Mouse (Mus musculus) heart, postnatal 4 days (tissue): ENCODE measurements around the gene Chd6. TPM values are rescaled to one million over a fixed set of nuclear protein-coding genes. Genes with fewer than 3 reads are reported as not detected.
"Not testable (repeated sequence)": the region's sequence is repeated elsewhere in the genome, so short reads cannot be mapped to it uniquely, and the experiment has no call there.

Experiments
- DNase-seq: peaks from one replicate; pipeline ENCODE4 v3.0.0; 2021
- total RNA-seq, 2 experiments: library from RNA; stranded (reverse); gene quantifications; 2 replicates each; pipeline ENCODE4 v1.2.3; 2021

The Chd6 gene
- total RNA-seq, 2 experiments from 2014 or later, result 58.2 to 59.6 TPM

- no peak for DNase-seq
Observed at GRCm38 (mm10) chr2:160982636-160983035, 126.2 kb downstream of the Chd6 start.

- DNase-seq, result no peak
Observed at GRCm38 (mm10) chr2:160981791-160982190, 127.1 kb downstream of the Chd6 start.

GRCm38 (mm10) chr2:160978651-160979050 is 130.2 kb downstream of the Chd6 start:
- no peak for DNase-seq

GRCm38 (mm10) chr2:160977248-160977647 is 131.6 kb downstream of the Chd6 start:
- DNase-seq, result no peak

- DNase-seq, result no peak
Observed at GRCm38 (mm10) chr2:160973648-160974215, 135.1 kb downstream of the Chd6 start.

- DNase-seq, result no peak
Observed at GRCm38 (mm10) chr2:160972103-160972792, 136.6 kb downstream of the Chd6 start.

GRCm38 (mm10) chr2:160962149-160962548 is 146.7 kb downstream of the Chd6 start:
- no peak for DNase-seq

GRCm38 (mm10) chr2:160960956-160961646 is 147.8 kb downstream of the Chd6 start:
- no peak for DNase-seq

GRCm38 (mm10) chr2:160959901-160960300 is 149.0 kb downstream of the Chd6 start:
- DNase-seq, result no peak

GRCm38 (mm10) chr2:160958737-160959136 is 150.1 kb downstream of the Chd6 start:
- peak; percentile 59 for DNase-seq

GRCm38 (mm10) chr2:160957801-160958200 is 151.1 kb downstream of the Chd6 start:
- not testable (repeated sequence) for DNase-seq

GRCm38 (mm10) chr2:160957307-160957706 is 151.6 kb downstream of the Chd6 start:
- DNase-seq, result not testable (repeated sequence)

- DNase-seq, result peak; percentile 36
Observed at GRCm38 (mm10) chr2:160955331-160955730, 153.5 kb downstream of the Chd6 start.

- no peak for DNase-seq
Observed at GRCm38 (mm10) chr2:160954541-160954940, 154.3 kb downstream of the Chd6 start.

- no peak for DNase-seq
Observed at GRCm38 (mm10) chr2:160953131-160953873, 155.6 kb downstream of the Chd6 start.

- DNase-seq, result no peak
Observed at GRCm38 (mm10) chr2:160951595-160951994, 157.3 kb downstream of the Chd6 start.

GRCm38 (mm10) chr2:160942443-160942842 is 166.4 kb downstream of the Chd6 start:
- DNase-seq, result no peak

- peak; percentile 45 for DNase-seq
Observed at GRCm38 (mm10) chr2:160940930-160941709, 167.8 kb downstream of the Chd6 start.

GRCm38 (mm10) chr2:160934451-160934850 is 174.4 kb downstream of the Chd6 start:
- no peak for DNase-seq

GRCm38 (mm10) chr2:160933890-160934289 is 175.0 kb downstream of the Chd6 start:
- DNase-seq, result no peak

GRCm38 (mm10) chr2:160932981-160933380 is 175.9 kb downstream of the Chd6 start:
- DNase-seq, result peak; percentile 41

GRCm38 (mm10) chr2:160932325-160932724 is 176.6 kb downstream of the Chd6 start:
- peak; percentile 32 for DNase-seq
